Mouse (Mus musculus) gastrocnemius, adult 2 months (tissue): ENCODE data around the gene Capn1. TPM values are rescaled to one million over a fixed set of nuclear protein-coding genes. Genes with fewer than 3 reads are reported as not detected.
A peak's percentile ranks its signal among the peaks of the same experiment; 100 is the strongest.

Experiments used
- DNase-seq: peaks from one replicate; pipeline ENCODE4 v3.0.0; 2022
- H3K27ac ChIP-seq: fragments of 200-600 bp; 2 replicates; pipeline ENCODE4 v1.8.1; 2022; ENCODE audit warnings: mild to moderate bottlenecking
- H3K4me3 ChIP-seq: fragments of 200-600 bp; 2 replicates; pipeline ENCODE4 v1.8.1; 2022; ENCODE audit warnings: mild to moderate bottlenecking, moderate library complexity
- CTCF ChIP-seq: fragments of 200-600 bp; IDR thresholded peaks from 2 replicates; pipeline ENCODE4 v1.8.1; 2022; ENCODE audit warnings: antibody characterized with exemption, mild to moderate bottlenecking, moderate library complexity
- intact Hi-C: fragments of 180-260 bp; cut with DNase I; formaldehyde crosslinking; loops from one replicate; pipeline ENCODE4 v1.15.1; 2025
- microRNA-seq: library from miRNA; unstranded; fragments of <30 nt; microRNA quantifications from one replicate; pipeline ENCODE4 v1.2.0, GENCODE M21; 2021
- total RNA-seq, 2 experiments: library from RNA; stranded (reverse); gene quantifications; 2 replicates each; pipeline ENCODE4 v1.2.3; 2021

Gene Capn1
- total RNA-seq, 2 experiments from 2014 or later = 87.0 to 93.7 TPM

DNA sequence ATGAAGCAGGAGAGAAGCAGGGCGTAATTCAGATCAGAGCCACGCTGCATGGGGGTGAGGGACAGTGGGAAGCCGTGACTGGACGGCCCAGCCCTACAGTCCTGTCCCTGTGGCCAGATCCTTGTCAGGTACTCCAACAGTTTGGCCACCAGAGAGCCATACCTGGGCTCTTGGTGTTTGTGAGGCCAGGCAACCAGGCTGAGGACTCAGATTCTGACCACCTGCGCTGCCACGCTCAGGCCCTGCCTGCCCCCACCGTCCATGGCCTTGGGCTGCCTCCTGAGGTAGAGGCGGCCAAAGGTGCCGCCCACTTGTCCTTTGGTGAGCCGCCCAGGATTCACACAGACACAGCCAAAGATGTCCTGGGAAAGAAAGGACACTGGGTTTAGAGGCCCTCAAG is 75.0 kb downstream of the Capn1 start:
- H3K27ac ChIP-seq = peak overlapping the region; percentile 91
- intact Hi-C loops = loop anchor here (2.0 kb wide), 1 partner anchor 16 kb away; the partner anchor contains the start of gene Cdc42ep2
- TF ChIP-seq CTCF = no peak
- DNase-seq = peak; percentile 80
- peak overlapping the region; percentile 37; the same call in 1 of the 2 replicates for H3K4me3 ChIP-seq

DNA sequence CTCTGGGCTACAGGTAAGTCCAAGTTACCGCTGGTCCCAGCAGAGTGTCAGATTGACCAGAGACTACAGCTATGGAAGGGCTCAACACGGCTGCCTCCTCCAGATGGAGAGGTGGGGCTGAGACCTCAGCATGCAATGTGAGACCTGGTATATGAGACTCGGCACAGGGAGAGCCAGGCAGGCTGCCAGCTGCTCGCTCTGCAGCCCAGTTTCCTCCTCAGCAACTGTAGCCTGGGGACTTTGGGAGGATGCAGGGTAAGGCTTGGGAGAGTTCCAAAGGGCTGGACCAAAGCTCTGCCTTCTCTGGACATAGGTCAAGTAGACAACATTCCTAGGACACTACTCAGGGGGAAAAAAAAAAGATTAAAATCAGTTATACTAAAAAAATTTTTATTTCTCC is 75.5 kb downstream of the Capn1 start:
- intact Hi-C loops = loop anchor here (2.0 kb wide), 1 partner anchor 15 kb away; the partner anchor contains the start of gene Cdc42ep2
- peak overlapping the region; percentile 91 for H3K27ac ChIP-seq

DNA sequence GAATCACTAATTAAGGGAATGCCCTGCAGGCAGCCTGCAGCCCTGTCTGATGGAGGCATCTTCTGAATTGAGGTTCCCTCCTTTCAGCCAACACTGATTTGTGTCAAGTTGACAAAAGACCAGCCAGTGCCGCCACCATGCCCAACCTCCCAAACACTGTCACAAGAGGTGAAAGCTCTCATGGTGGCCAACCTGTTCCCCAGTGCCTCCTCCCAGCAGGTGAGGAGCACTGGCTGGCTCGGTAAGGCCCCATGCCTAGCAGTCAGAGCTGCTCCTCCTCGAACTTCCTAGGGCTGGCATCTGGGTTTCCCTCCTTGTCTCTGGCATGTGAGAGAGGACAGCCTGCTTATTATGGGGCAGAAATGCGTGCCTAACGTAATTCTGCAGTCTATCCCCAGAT is 76.0 kb downstream of the Capn1 start:
- Histone ChIP-seq H3K27ac (peak overlapping the region; percentile 91), H3K4me3 (0 out of 2 replicates have a peak overlapping the region, but pooled peaks have one; percentile 2)
- TF ChIP-seq CTCF = no peak
- intact Hi-C loops = loop anchor here (2.0 kb wide), 1 partner anchor 15 kb away; the partner anchor contains the start of gene Cdc42ep2
- no peak for DNase-seq

More for the DNA sequence above, 75.5 kb downstream of the Capn1 start:
- TF ChIP-seq CTCF = no peak
- DNase-seq = peak; percentile 95
- peak overlapping the region; percentile 37; the same call in 1 of the 2 replicates for H3K4me3 ChIP-seq

Small RNA genes within 50 kb of the gene (microRNA-seq; reads per million reads assigned to microRNA genes)
- gene Mir6988 = not detected

Other genes starting within 250 kb of the Capn1 start
- gene Scyl1, start 244.5 kb downstream of the Capn1 start, total RNA-seq = 10 to 100 TPM; 71.2 to 78.6 TPM
- 1 to 10 TPM; 3.4 to 4.0 TPM for gene Frmd8, start 140.6 kb downstream of the Capn1 start, total RNA-seq
- under 1 TPM; 0.79 to 0.84 TPM for gene Slc25a45, start 138.1 kb downstream of the Capn1 start, total RNA-seq
- under 1 TPM; 0.10 to 0.20 TPM for gene Tigd3, start 121.7 kb downstream of the Capn1 start, total RNA-seq
- 10 to 100 TPM; 87.8 to 88.4 TPM for gene Dpf2, start 102.9 kb downstream of the Capn1 start, total RNA-seq
- gene Cdc42ep2, start 91.1 kb downstream of the Capn1 start, total RNA-seq = 10 to 100 TPM in 1 of 2 experiments, 1 to 10 TPM in 1; 8.2 to 14.3 TPM
- gene Pola2, start 51.7 kb downstream of the Capn1 start, total RNA-seq = 1 to 10 TPM; 8.9 to 9.2 TPM
- gene Slc22a20, start 29.8 kb downstream of the Capn1 start, total RNA-seq = not detected
- gene Syvn1, start 30.7 kb upstream of the Capn1 start, total RNA-seq = 10 to 100 TPM; 17.1 to 20.6 TPM
- gene Mrpl49, start 41.9 kb upstream of the Capn1 start, total RNA-seq = 10 to 100 TPM; 24.6 to 30.9 TPM
- 100 to 1,000 TPM; 410 to 473 TPM for gene Fau, start 41.9 kb upstream of the Capn1 start, total RNA-seq
- gene Znhit2, start 45.3 kb upstream of the Capn1 start, total RNA-seq = 1 to 10 TPM; 8.3 to 8.5 TPM
- gene Tm7sf2, start 52.5 kb upstream of the Capn1 start, total RNA-seq = 1 to 10 TPM; 4.6 TPM
- gene Vps51, start 61.3 kb upstream of the Capn1 start, total RNA-seq = 10 to 100 TPM; 20.6 to 23.9 TPM
- gene Tmem262, start 64.1 kb upstream of the Capn1 start, total RNA-seq = not detected
- not detected for gene Gm28374, start 66.4 kb upstream of the Capn1 start, total RNA-seq
- 10 to 100 TPM; 11.2 to 13.1 TPM for gene Zfpl1, start 69.1 kb upstream of the Capn1 start, total RNA-seq
- not detected for gene Cdca5, start 69.1 kb upstream of the Capn1 start, total RNA-seq
- not detected for gene AC131692.1, start 78.5 kb upstream of the Capn1 start, total RNA-seq
- not detected for gene Naaladl1, start 89.9 kb upstream of the Capn1 start, total RNA-seq
- 1 to 10 TPM; 9.2 to 9.3 TPM for gene Sac3d1, start 102.8 kb upstream of the Capn1 start, total RNA-seq
- gene Snx15, start 112.4 kb upstream of the Capn1 start, total RNA-seq = 10 to 100 TPM in 1 of 2 experiments, 1 to 10 TPM in 1; 9.0 to 10.0 TPM
- under 1 TPM; 0.23 to 0.75 TPM for gene Batf2, start 125.1 kb upstream of the Capn1 start, total RNA-seq
- 10 to 100 TPM; 57.5 to 70.8 TPM for gene Arl2, start 125.7 kb upstream of the Capn1 start, total RNA-seq
- not detected for gene Majin, start 168.5 kb upstream of the Capn1 start, total RNA-seq
- gene Gpha2, start 210.5 kb upstream of the Capn1 start, total RNA-seq = not detected
- 10 to 100 TPM; 35.6 to 37.7 TPM for gene Ppp2r5b, start 220.0 kb upstream of the Capn1 start, total RNA-seq
- gene Atg2a, start 225.8 kb upstream of the Capn1 start, total RNA-seq = 10 to 100 TPM; 18.4 to 19.0 TPM